Mouse (Mus musculus) thymus, adult 2 months (tissue): ENCODE measurements around the gene Nhs. TPM values are rescaled to one million over a fixed set of nuclear protein-coding genes. Genes with fewer than 3 reads are reported as not detected.

Source experiments
- DNase-seq: peaks from one replicate; pipeline ENCODE4 v3.0.0; 2021
- H3K27ac ChIP-seq: fragments of 200-500 bp; 2 replicates; pipeline ENCODE4 v1.5.1; 2012; ENCODE audit warnings: low read length, control low read depth; ENCODE audit not compliant: control insufficient read depth, insufficient read depth
- H3K27me3 ChIP-seq: fragments of 200-500 bp; 2 replicates; pipeline ENCODE4 v1.6.1; 2012; ENCODE audit warnings: mild to moderate bottlenecking, low read length, moderate library complexity, mixed read lengths; ENCODE audit not compliant: control insufficient read depth, insufficient read depth
- H3K36me3 ChIP-seq: fragments of 200-500 bp; 2 replicates; pipeline ENCODE4 v1.6.1; 2012; ENCODE audit warnings: mild to moderate bottlenecking, low read length, moderate library complexity; ENCODE audit not compliant: control insufficient read depth, insufficient read depth
- H3K4me1 ChIP-seq: fragments of 200-500 bp; replicated peaks from 2 replicates; pipeline ENCODE4 v1.6.1; 2012; ENCODE audit warnings: low read length; ENCODE audit not compliant: control insufficient read depth, insufficient read depth
- H3K4me3 ChIP-seq: fragments of 200-500 bp; 2 replicates; pipeline ENCODE4 v1.5.1; 2012; ENCODE audit warnings: mild to moderate bottlenecking, low read length, control low read depth, moderate library complexity; ENCODE audit not compliant: control insufficient read depth, insufficient read depth
- CTCF ChIP-seq: fragments of 200-500 bp; IDR thresholded peaks from 2 replicates; pipeline ENCODE4 v1.5.1; 2012; ENCODE audit warnings: mild to moderate bottlenecking, control low read depth, low read length, moderate library complexity, borderline replicate concordance; ENCODE audit not compliant: control insufficient read depth, poor library complexity, insufficient read depth; ENCODE audit errors: extremely low read depth
- POLR2A ChIP-seq: fragments of 200-500 bp; IDR thresholded peaks from 2 replicates; pipeline ENCODE4 v1.6.1; 2012; ENCODE audit warnings: mild to moderate bottlenecking, low read length, control low read depth, moderate library complexity; ENCODE audit not compliant: control insufficient read depth, poor library complexity, insufficient read depth; ENCODE audit errors: extremely low read depth
- WGBS: fragments of 180-500 bp; shearing (Covaris S2); methylation state at CpG from one replicate; pipeline ENCODE4 v1.1.7; 2018; 5-methylcytosine and 5-hydroxymethylcytosine counted together
- polyA plus RNA-seq: library from polyadenylated mRNA; depleted of rRNA; stranded (reverse); fragments of >200 nt; gene quantifications from 2 replicates; pipeline ENCODE4 v1.2.3, GENCODE M21; 2012

Nhs gene
- polyA plus RNA-seq, 1 experiment, result 0.46 TPM

GRCm38 (mm10) chrX:161973572-161973971 is 186.0 kb downstream of the Nhs start:
- Histone ChIP-seq H3K4me3 (no peak overlapping the region), H3K4me1 (no peaks in the 10 kb centered on the region), H3K36me3 (no peaks in the 10 kb centered on the region), H3K27me3 (no peaks in the 10 kb centered on the region), H3K27ac (no peak overlapping the region)
- WGBS, result 14% methylated on average over 3 of the region's 3 CpGs
- DNase-seq, result no peak
- no peak for TF ChIP-seq POLR2A
- TF ChIP-seq CTCF, result no peak

- no peak for DNase-seq
- no peaks in the 10 kb centered on the region for H3K4me1 ChIP-seq
These were observed 186.8 kb downstream of the Nhs start for GRCm38 (mm10) chrX:161972723-161973122.

GRCm38 (mm10) chrX:161971961-161972502 is 187.5 kb downstream of the Nhs start:
- Histone ChIP-seq H3K27ac (no peak overlapping the region), H3K4me3 (no peak overlapping the region), H3K27me3 (no peaks in the 10 kb centered on the region), H3K4me1 (no peaks in the 10 kb centered on the region), H3K36me3 (no peaks in the 10 kb centered on the region)
- TF ChIP-seq POLR2A (no peak), CTCF (no peak)
- no peak for DNase-seq
- 97% methylated on average over 3 of the region's 3 CpGs for WGBS

More at GRCm38 (mm10) chrX:161972723-161973122, 186.8 kb downstream of the Nhs start:
- Histone ChIP-seq H3K4me3 (no peak overlapping the region), H3K27me3 (no peaks in the 10 kb centered on the region), H3K36me3 (no peaks in the 10 kb centered on the region), H3K27ac (no peak overlapping the region)
- no peak for TF ChIP-seq CTCF
- no peak for TF ChIP-seq POLR2A

- 100% methylated on average over 1 of the region's 1 CpGs for WGBS
- Histone ChIP-seq H3K4me3 (no peak overlapping the region), H3K27me3 (no peaks in the 10 kb centered on the region), H3K27ac (no peak overlapping the region), H3K4me1 (no peaks in the 10 kb centered on the region), H3K36me3 (no peaks in the 10 kb centered on the region)
- TF ChIP-seq CTCF (no peak), POLR2A (no peak)
- no peak for DNase-seq
These were observed 188.4 kb downstream of the Nhs start for GRCm38 (mm10) chrX:161971131-161971530.

- TF ChIP-seq POLR2A (no peak), CTCF (no peak)
- Histone ChIP-seq H3K4me1 (no peaks in the 10 kb centered on the region), H3K4me3 (no peak overlapping the region), H3K27ac (no peak overlapping the region), H3K27me3 (no peaks in the 10 kb centered on the region), H3K36me3 (no peaks in the 10 kb centered on the region)
- DNase-seq, result no peak
- WGBS, result 69% methylated on average over 4 of the region's 4 CpGs
These were observed 191.8 kb downstream of the Nhs start for GRCm38 (mm10) chrX:161967692-161968091.

GRCm38 (mm10) chrX:161963372-161963771 is 196.2 kb downstream of the Nhs start:
- Histone ChIP-seq H3K4me3 (no peak overlapping the region), H3K27me3 (no peaks in the 10 kb centered on the region), H3K27ac (no peak overlapping the region), H3K4me1 (no peaks in the 10 kb centered on the region), H3K36me3 (no peaks in the 10 kb centered on the region)
- no peak for DNase-seq
- TF ChIP-seq CTCF (no peak), POLR2A (no peak)

GRCm38 (mm10) chrX:161962855-161963254 is 196.7 kb downstream of the Nhs start:
- DNase-seq, result no peak
- Histone ChIP-seq H3K4me3 (no peak overlapping the region), H3K27me3 (no peaks in the 10 kb centered on the region), H3K36me3 (no peaks in the 10 kb centered on the region), H3K27ac (no peak overlapping the region), H3K4me1 (no peaks in the 10 kb centered on the region)
- 100% methylated on average over 1 of the region's 1 CpGs for WGBS
- TF ChIP-seq POLR2A (no peak), CTCF (no peak)
